Mouse (Mus musculus): ENCODE measurements around the gene 6330409D20Rik.

GRCm38 (mm10) chr2:32741273-32742172, 707 bp upstream of the 6330409D20Rik start:
- TF ChIP-seq POLR2A (IDR thresholded peaks at IDR 0.05; ENCODE audit: low read depth, low read length) (no peak), CTCF (conservative IDR thresholded peaks at IDR 0.05; ENCODE audit: insufficient read depth, insufficient read length, low read depth, low read length) (no peak)
